Mouse (Mus musculus) embryonic facial prominence, embryonic 12.5 days (tissue): ENCODE results near the gene Fam120c. TPM values are rescaled to one million over a fixed set of nuclear protein-coding genes. Genes with fewer than 3 reads are reported as not detected.

Experiments used
- polyA plus RNA-seq: library from polyadenylated mRNA; unstranded; fragments of >200 nt; fragmentation: Nextera tagmentation; extraction: Ambion mirVana; gene quantifications from 2 replicates; pipeline ENCODE4 v1.2.1, GENCODE M21; 2016

Fam120c gene
- polyA plus RNA-seq, 1 experiment from 2014 or later: 3.3 TPM

Other genes starting within 250 kb of the Fam120c start
- 45.4 and 47.8 TPM in 2 replicates for gene Tsr2, start 247.6 kb upstream of the Fam120c start, polyA plus RNA-seq
- gene Wnk3, start 146.1 kb upstream of the Fam120c start, polyA plus RNA-seq: 7.0 and 8.2 TPM in 2 replicates
- 18.2 and 20.0 TPM in 2 replicates for gene Phf8, start 176.5 kb downstream of the Fam120c start, polyA plus RNA-seq